ENCODE assay signal across 9 mouse cellular contexts in the genomic region with DNA sequence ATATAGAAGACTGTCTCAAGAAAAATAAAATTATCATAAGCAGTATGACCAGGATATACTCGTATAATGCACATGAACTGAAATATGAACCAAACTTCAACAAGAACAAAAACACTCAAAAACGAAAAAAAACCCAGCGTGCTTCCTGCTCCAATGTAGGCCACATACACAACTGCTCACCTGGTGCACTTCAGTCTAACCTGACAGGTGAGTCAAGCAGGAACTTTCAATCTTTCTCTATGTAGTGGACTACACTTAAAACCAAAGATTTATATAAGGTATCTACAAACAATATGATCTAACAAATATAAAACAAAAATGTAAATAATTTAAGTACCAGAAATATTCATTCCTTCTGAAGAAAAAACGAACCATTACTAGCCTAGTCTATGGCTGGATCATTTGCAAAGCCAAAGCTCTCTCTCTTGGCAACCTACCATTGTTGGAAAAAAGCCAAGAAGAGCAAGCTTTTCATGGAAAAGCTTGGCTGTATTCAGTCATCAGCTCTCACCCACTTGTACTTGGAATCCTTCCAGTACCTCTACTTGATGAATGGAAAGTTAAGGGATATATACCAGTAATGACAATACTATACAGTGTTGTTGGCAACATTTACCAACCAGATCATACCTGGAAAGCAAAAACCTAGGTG. TPM values are rescaled to one million over a fixed set of nuclear protein-coding genes. Genes with fewer than 3 reads are reported as not detected.
DNase-seq lines count a peak whose midpoint lies in the region; ATAC-seq and TF ChIP-seq lines count a peak whose summit lies in the region.
"Had no signal": no experiment of that assay in that cellular context is flagged by ENCODE, and none has a peak within 500 bp of the region (broad histone marks: within the 10 kb centered on the region; RNA-seq: fewer than 3 reads in every experiment).

No protein-coding gene starts in this region.

- H3K27me3 ChIP-seq in heart, adult 2 months (ENCODE audit: control insufficient read depth, insufficient read depth, low read length): no peaks in the 10 kb centered on the region
- H3K27me3 ChIP-seq in hindbrain, embryonic 14.5 days (ENCODE audit: control insufficient read depth, insufficient read depth, low read length): no peaks in the 10 kb centered on the region
- H3K27me3 ChIP-seq: midbrain, embryonic 12.5 days had no signal

- H3K4me3 ChIP-seq in heart, adult 2 months: no peak overlapping the region
- no peak overlapping the region for H3K4me3 ChIP-seq in hindbrain, embryonic 14.5 days (replicated peaks; ENCODE audit: low read length)
- H3K4me3 ChIP-seq: midbrain, embryonic 12.5 days had no signal

- peaks cover 10% of the 10 kb centered on the region for H3K4me1 ChIP-seq in heart, adult 2 months (ENCODE audit: control insufficient read depth, insufficient read depth, low read length)
- H3K4me1 ChIP-seq in hindbrain, embryonic 14.5 days (replicated peaks; ENCODE audit: control insufficient read depth, insufficient read depth, low read length): peaks cover 12% of the 10 kb centered on the region; the same call in 1 of the 2 replicates

- H3K9me3 ChIP-seq in hindbrain, embryonic 14.5 days (ENCODE audit: control insufficient read depth, low read length): no peaks in the 10 kb centered on the region
- H3K9me3 ChIP-seq: midbrain, embryonic 12.5 days had no signal

- no peak for TF ChIP-seq CTCF in heart, adult 2 months (IDR thresholded peaks at IDR 0.05)

- H3K27ac ChIP-seq in heart, adult 2 months: no peak overlapping the region
- H3K27ac ChIP-seq in hindbrain, embryonic 14.5 days: no peak overlapping the region
- H3K27ac ChIP-seq: midbrain, embryonic 12.5 days had no signal

- no peak overlapping the region for H3K9ac ChIP-seq in heart, adult 2 months (ENCODE audit: low read depth, low read length)
- no peak overlapping the region for H3K9ac ChIP-seq in hindbrain, embryonic 14.5 days
- H3K9ac ChIP-seq: midbrain, embryonic 12.5 days had no signal

- WGBS in heart, adult 2 months: 65% methylated on average over 4 of the region's 4 CpGs
- 84% methylated on average over 4 of the region's 4 CpGs for WGBS in hindbrain, embryonic 14.5 days

- no peak for TF ChIP-seq POLR2A in heart, adult 2 months (IDR thresholded peaks at IDR 0.05; ENCODE audit: insufficient read depth, low read depth, low read length)

- peak; percentile 81 for DNase-seq in heart, adult 11 months
- DNase-seq in heart, adult 2 months: no peak
- DNase-seq in 3T3-L1 (ENCODE audit: low read depth, low spot score): peak; percentile 87
- DNase-seq in cerebellum, adult 8-10 months: peak; percentile 66
- peak; percentile 82 for DNase-seq in hindbrain, embryonic 14.5 days (ENCODE audit: low spot score)
- DNase-seq in lung, postnatal 25 days (ENCODE audit: low spot score): peak; percentile 74
- DNase-seq in spleen, adult 12 weeks (ENCODE audit: low spot score): no peak
- DNase-seq in gastrocnemius, adult 8-10 months (ENCODE audit: low spot score in 2 of 2): no peak

- no peak for TF ChIP-seq EP300 in heart, adult 2 months (IDR thresholded peaks at IDR 0.05; ENCODE audit: insufficient read depth, low read depth, low read length)

- ATAC-seq in hindbrain, embryonic 14.5 days (ENCODE audit: low FRiP score): peak; percentile 46; the same call in 1 of the 2 replicates

- intact Hi-C loops in heart, adult 2 months (cut with DNase I): no loop called here

- no peak overlapping the region for H3K4me2 ChIP-seq in hindbrain, embryonic 14.5 days (replicated peaks)
- H3K4me2 ChIP-seq: midbrain, embryonic 12.5 days had no signal

- peaks cover 8% of the 10 kb centered on the region; the same call in 1 of the 2 replicates for H3K79me2 ChIP-seq in heart, adult 2 months (replicated peaks; ENCODE audit: control insufficient read depth, insufficient read depth, low read length)

- peaks cover 43% of the 10 kb centered on the region for H3K36me3 ChIP-seq in heart, adult 2 months (ENCODE audit: control insufficient read depth, insufficient read depth, low read length)
- H3K36me3 ChIP-seq in hindbrain, embryonic 14.5 days (replicated peaks; ENCODE audit: control insufficient read depth, insufficient read depth): no peaks in the 10 kb centered on the region
- H3K36me3 ChIP-seq: midbrain, embryonic 12.5 days had no signal

RNA-seq across cellular contexts. Expression of gene Crebbp, which starts 53.4 kb away (rescaled TPM):
- 10 to 100 TPM; 34.8 to 39.5 TPM for total RNA-seq in heart, adult 2 months (2021)
- polyA plus RNA-seq in heart, adult 2 months (2012; rRNA removed): 15.1 and 17.2 TPM in 2 replicates
- 38.8 and 45.7 TPM in 2 replicates for polyA plus RNA-seq in hindbrain, embryonic 14.5 days (2014; fragmentation: Nextera tagmentation; extraction: Ambion mirVana)
- 10 to 100 TPM; 36.3 to 38.3 (median 37.0) TPM for total RNA-seq in gastrocnemius, adult 8-10 months (2022)

Comparison
In these comparisons a context has a peak if more than half of its experiments do, and no peak if none do; other contexts are left out.
1. DNase-seq: peak in heart, adult 11 months (single experiment), 3T3-L1 (single experiment), cerebellum, adult 8-10 months (single experiment), hindbrain, embryonic 14.5 days (single experiment) and lung, postnatal 25 days (single experiment); none in heart, adult 2 months (0 of 2), spleen, adult 12 weeks (single experiment) and gastrocnemius, adult 8-10 months (0 of 2).